Mouse (Mus musculus) cerebellum, adult 11 months (tissue): ENCODE measurements around the gene Tnfrsf12a.
A peak's percentile ranks its signal among the peaks of the same experiment; 100 is the strongest.

ENCODE experiments used
- DNase-seq: peaks from one replicate; pipeline ENCODE4 v3.0.0; 2022

The Tnfrsf12a gene

GRCm38 (mm10) chr17:23679127-23679835 lies 2.0 kb upstream of the Tnfrsf12a start, which contains the start of gene Cldn6:
Gene Cldn6 (plus strand): TSS chr17:23679249.
- peak; percentile 26 for DNase-seq

DNA sequence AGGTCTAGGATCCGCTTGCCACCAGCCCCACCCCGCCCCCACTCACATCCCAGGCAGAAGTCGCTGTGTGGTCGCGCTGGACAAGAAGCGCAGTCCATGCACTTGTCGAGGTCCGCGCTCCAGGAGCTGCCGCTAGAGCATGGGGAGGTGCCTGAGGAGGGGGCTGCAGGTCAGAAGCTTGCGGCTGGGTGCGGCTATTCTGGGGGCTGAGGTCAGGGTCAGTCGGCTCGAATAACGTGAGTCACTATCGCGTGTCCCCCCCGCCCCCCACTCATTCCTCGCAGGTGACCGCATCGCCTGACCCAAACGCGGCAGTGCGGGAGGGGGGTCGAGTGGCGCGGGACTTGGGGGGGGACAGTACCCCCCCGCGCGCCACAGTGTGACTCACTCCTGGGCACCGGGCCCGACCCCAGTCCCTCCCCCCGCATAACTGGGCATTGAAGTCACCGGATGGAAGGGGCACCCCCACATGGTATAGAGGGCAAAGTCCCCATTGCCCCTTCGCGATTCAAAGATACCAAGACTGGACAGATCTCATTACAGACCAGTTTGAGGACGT lies 716 bp downstream of the Tnfrsf12a start:
- DNase-seq = peak; percentile 62

DNA sequence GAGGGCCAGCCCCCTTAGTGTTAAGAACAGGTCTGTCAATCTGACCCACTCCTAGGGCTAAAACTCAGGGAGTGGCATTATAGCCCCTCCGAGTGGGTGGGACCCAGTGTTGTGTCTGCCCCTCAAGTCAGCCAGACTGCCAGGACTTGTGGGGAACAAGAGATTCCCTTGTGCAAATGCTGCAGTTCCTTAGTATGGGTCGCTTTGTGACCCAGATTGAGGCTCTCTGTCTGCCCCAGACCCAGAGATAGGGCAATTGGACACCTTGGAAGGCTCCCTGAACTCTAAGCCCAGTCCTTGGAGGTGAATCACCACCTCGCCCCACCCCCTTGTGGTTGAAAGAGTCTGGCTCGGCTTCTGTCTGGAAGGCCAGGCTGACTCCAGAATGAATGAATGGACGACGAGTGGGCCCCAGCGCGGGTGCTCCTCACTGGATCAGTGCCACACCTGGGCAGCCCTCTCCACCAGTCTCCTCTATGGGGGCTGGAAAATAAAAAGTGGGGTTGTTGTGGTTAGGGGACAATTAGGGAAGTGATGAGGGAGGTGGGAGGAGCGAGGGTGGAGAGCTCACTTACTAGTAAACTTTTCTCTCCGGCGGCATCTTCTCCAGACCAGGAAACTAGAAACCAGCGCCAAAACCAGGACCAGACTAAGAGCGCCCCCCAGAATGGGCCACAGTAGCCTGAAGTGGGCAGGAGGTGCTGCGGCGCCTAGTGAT lies 1.5 kb downstream of the Tnfrsf12a start:
- DNase-seq = peak; percentile 65

DNA sequence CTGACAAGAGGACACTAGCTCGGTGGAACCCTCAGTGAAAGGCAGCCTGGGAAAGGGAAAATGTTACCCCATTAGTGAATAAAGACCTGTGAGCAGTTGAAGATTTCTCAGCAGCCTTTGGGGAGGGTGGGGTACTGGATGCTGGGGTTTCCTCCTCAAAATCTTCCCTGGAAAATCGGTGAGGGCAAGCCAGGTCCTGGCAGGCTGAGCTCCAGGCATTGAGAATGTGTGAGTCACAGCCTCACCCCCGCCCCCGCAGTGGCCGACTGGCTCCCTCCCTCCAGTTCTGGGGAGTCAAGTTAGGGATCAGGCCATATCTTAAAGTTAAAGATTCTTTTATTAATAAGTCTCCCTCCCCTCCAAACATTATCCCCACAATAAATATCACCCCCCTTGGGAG lies 2.1 kb downstream of the Tnfrsf12a start:
- DNase-seq = peak; percentile 53

DNA sequence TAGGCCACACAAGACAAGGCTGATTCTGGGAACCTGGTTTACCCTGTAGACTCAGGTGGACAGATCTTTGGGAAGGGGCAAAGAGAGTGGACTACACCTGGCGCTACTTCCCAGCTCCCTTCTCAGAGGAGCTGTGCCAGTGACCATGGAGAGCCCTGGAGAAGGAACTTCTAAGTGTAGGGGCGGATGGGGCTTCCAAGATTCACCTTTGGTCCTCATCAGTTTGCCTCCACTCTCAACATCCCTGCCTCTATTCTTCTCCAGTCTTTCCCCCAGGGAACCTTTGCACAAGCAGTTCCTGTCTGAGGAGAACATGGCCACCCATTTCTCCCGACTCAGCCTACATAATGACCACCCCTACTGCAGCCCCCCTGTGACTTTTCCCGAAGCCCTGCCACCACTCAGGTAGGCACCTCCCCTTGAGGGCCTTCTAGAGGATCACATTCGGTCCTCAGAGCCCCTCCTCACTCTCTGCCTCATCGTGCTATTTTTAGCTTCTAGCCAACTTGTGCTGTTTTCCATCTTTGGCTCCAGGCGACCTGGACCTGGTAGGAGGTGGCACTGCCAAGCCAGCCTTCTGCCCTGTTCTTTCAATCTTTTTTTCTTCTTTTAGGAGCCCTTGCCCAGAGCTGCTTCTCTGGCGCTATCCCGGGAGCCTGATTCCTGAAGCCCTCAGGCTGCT lies 2.9 kb downstream of the Tnfrsf12a start:
- peak; percentile 59 for DNase-seq

- DNase-seq = peak; percentile 95
These were observed 3.7 kb downstream of the Tnfrsf12a start, which contains the start of the genes Hcfc1r1 and Thoc6 for GRCm38 (mm10) chr17:23673424-23674073. Gene Hcfc1r1 (plus strand): TSS chr17:23673596. Gene Thoc6 (minus strand): TSS chr17:23673882.

GRCm38 (mm10) chr17:23672761-23673160 lies 4.5 kb downstream of the Tnfrsf12a start:
- no peak for DNase-seq

DNA sequence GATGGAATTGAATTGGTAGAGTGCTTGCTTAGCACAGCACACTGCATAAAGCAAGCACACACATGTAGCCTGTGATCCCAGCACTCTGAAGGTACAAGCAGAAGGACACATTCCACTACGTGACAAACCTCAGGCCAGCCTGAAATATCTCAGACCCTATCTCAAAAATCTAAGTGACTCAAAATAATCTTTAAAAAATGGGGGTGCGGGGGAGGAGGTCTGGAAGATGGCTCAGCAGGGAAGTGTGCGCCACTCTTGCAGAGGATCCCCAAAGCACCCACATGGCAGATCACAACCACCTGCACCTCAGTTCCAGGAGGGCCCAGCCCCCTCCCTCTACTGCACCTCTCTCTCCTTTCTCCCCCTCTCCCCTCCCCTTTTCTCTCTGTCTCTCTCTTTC lies 5.7 kb downstream of the Tnfrsf12a start:
- no peak for DNase-seq

GRCm38 (mm10) chr17:23670516-23671074 lies 6.7 kb downstream of the Tnfrsf12a start:
- DNase-seq = no peak

- no peak for DNase-seq
These were observed 11.8 kb downstream of the Tnfrsf12a start for GRCm38 (mm10) chr17:23665511-23665910.

GRCm38 (mm10) chr17:23664556-23665021 lies 12.7 kb downstream of the Tnfrsf12a start:
- DNase-seq = no peak

DNA sequence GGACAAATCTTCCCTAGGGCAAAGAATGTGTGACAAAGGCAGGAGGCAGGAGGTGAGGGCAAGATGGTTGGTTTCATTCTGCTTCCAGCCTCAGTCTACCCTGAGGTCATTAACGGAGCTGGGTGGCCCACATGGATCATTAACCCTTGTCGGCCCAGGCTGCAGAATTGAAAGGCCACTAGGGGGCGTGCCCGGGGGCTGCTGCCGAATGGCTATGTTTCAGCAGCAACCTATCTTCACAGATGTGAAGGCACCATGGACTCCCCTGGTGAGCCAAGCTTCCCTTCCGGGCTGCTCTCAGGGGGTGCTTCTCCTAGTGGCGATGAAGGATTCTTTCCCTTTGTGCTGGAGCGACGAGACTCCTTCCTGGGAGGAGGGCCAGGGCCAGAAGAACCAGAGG lies 15.7 kb downstream of the Tnfrsf12a start:
- DNase-seq = no peak

- no peak for DNase-seq
These were observed 16.4 kb downstream of the Tnfrsf12a start for GRCm38 (mm10) chr17:23660876-23661200.

GRCm38 (mm10) chr17:23660117-23660875 lies 17.0 kb downstream of the Tnfrsf12a start, which contains the start of gene Bicdl2:
Gene Bicdl2 (plus strand): TSS chr17:23660506.
- DNase-seq = no peak

- no peak for DNase-seq
These were observed 18.8 kb downstream of the Tnfrsf12a start for GRCm38 (mm10) chr17:23658450-23658849.

DNA sequence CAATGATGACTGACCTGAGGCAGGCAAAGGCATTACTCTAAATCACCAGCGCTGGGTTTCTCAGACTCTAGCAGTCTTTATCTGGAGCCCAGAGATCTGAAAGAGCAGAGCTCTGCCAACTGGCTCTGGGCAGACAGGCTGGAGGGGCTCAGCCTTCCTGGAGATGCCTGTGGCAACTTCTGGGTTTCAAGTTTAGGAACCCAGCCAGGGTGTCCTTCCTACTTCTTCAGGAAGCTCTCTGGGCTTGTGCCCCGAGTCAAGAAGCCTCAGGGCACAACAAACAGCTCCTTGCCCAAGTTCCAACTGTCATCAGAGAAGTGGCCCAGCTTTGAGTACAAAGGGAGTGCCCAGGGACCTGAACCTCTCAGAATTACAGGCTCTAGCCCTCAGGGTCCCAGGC lies 22.9 kb downstream of the Tnfrsf12a start:
- no peak for DNase-seq

DNA sequence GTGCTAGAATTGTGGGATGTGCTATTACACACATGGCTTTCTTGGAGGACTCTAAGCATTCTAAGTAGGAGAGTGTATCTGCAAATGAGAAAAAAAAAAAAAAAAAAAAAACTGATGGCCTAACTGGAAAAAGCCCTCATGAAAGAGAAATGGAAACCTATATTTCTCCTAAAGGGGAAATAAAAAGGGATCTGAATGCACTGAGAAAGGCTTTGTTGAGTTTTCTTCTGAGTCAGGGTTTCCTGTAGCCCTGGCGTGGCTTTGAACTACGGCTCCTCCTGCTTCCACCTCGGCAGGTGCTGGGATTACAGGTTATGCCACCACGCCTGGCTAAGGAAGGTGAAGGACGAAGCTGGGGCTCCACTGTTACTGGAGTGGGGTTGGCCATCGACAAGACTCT lies 23.3 kb downstream of the Tnfrsf12a start:
- no peak for DNase-seq

DNA sequence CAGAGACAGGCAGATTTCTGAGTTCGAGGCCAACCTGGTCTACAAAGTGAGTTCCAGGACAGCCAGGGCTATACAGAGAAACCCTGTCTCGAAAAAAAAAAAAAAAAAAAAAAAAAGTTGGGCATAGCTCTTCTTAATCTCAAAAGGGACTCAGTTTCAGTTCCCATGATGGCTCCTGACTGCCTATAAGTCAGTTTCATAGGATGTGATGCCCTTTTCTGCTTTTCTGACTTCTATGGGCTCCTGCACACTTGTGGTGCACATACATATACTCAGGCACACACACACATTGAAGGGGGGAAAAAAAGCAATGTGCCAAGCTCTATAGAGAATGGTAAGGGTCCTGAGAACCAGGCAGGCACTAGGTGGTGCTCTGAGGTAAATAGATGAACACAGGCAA lies 23.9 kb downstream of the Tnfrsf12a start:
- DNase-seq = no peak

- DNase-seq = no peak
These were observed 25.9 kb downstream of the Tnfrsf12a start for GRCm38 (mm10) chr17:23651363-23651762.

DNA sequence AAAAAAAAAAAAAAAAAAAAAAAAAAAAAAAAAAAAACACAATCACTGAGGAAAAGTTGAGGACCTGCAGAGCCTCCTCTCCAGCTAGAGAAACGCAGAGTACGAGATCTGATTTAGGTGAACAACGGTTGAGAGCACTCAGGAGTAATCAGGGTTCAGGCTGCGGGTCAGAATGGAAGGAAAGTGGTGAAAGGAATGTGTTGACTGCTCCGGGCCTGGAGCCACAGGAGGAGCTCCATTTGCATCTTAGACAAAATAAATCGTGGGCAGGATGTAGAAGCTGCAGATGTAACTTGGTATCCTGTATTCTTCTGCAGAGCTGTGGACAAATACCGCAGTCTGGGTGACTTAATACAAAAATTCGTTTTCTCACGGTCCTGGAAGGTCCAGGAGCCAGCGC lies 31.4 kb downstream of the Tnfrsf12a start:
- DNase-seq = no peak
